Mouse (Mus musculus) liver, adult (tissue): ENCODE results near the gene Tns1.

Source experiments
- GATA4 ChIP-seq: IDR thresholded peaks from 2 replicates; pipeline ENCODE4 v1.6.1; 2014; ENCODE audit warnings: mild to moderate bottlenecking, low read length; ENCODE audit not compliant: insufficient replicate concordance

Tns1 gene

GRCm38 (mm10) chr1:74060046-74060445, 64.2 kb downstream of the Tns1 start:
- TF ChIP-seq GATA4, result no peak

GRCm38 (mm10) chr1:74059552-74059951, 64.7 kb downstream of the Tns1 start:
- no peak for TF ChIP-seq GATA4

DNA sequence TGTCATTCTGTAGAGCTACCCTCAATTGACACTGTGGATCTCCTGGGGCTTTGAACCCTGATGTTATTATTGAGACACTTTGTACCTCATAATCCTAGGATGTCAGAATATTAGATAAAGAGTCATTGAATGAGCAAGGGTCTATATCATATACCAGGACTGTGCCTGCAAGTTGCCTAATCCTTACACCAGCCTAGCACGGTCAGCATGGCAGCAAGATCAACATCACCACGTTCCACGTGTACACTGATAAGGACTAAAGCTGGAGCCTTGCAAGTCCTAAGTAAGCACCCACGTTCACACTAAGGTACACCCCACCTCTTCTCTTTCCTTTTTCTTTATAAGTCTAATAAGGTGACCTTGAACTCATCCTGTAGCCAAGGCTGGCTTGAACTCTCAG, 65.5 kb downstream of the Tns1 start:
- TF ChIP-seq GATA4, result peak; percentile 28; the same call in 1 of the 2 replicates

DNA sequence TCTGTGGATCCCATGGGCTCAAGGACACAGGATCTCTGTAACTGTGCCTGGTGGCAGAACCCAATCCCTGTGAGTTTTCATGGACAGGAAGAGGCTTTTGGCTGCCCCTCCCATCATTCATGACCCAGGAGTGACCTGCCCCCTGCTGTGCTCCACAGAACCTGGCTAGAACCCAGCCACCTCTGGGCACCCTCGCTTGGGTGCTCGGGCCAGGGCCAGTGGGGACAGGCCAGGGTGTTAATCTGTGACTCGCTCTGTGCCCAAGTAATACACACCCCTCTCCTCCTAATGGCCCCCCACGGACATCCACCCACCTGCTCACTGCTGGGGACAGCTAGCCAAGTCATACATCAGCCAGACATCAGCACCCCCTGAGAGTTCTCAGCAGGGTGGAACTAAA, 65.9 kb downstream of the Tns1 start:
- no peak for TF ChIP-seq GATA4

GRCm38 (mm10) chr1:74057501-74057900, 66.7 kb downstream of the Tns1 start:
- TF ChIP-seq GATA4, result no peak

DNA sequence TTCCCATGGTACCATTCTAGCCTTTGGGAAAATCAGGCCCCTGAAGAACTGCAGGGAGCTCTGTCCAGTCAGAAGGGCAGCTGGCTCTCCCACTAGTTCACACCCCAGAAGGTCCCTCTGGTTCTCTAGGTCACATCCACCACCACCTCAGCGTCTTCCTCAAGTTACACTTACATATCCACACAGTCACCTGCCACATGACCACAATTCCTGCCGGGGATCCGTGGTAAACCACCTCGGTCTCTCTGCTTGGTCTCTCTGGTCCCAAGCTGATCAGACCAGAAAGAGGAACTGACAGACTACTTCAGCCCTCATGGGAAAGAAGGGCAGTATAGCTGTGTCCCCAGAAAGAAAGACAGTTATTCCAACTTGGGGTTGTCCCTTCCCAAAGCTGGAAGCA, 68.7 kb downstream of the Tns1 start:
- no peak for TF ChIP-seq GATA4

DNA sequence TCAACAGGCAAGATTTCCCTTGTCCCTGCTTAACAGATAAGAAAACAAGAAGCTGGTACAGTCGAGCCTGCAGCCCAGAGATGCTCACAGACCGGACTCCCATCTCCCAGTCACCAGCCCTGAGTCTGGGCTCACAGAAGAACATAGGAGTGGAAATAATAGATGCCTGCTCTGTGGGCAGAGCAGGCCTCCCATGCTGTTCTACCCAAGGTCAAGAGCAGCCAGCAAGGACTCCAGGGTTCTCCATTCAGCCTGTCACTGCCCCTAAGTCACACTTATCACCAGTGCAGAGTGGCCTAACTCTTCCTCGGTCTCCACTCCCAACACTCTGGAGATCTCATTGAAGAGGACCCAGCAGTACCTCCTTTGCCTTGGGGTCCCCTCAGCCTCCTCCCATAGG, 69.8 kb downstream of the Tns1 start:
- TF ChIP-seq GATA4, result no peak

DNA sequence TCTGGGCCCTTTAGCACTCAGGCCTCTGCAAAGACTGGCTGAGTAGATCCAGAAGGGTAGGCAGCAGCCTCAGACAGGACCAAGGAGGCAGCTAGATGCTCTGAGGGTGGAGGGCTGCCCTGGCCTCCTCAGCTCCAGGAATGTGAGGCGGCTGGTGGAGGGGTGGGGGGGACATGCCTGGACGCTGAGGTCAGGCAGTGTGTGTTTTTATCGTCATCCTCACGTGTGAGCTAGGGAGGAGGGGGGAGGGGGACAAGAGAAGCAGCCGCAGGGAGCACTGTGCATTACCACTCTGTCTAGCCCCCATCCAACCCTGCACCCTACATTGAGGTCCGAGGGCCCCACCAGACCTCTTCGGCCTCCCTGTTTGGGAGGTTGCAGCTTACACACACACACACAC, 70.2 kb downstream of the Tns1 start:
- no peak for TF ChIP-seq GATA4

GRCm38 (mm10) chr1:74053068-74053467, 71.2 kb downstream of the Tns1 start:
- TF ChIP-seq GATA4, result no peak

DNA sequence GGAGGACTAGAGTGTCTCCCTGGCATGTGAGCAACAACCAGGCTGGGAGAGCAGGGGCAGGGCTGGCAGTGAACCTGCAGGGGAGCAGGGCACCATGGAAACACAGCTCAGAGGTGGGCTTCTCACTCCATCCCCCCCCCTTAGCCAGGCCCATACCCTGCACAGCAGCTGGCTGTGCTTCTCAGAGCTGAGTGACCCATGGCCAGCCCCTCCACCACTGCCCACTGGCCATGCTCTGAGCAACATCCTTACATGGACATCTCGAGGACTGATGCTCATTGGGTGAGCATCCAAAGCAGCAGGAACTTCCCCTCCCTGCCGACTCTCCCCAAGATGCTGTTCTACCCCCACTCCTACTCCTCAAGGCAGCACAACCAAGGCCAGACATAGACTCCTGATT, 72.9 kb downstream of the Tns1 start:
- no peak for TF ChIP-seq GATA4

DNA sequence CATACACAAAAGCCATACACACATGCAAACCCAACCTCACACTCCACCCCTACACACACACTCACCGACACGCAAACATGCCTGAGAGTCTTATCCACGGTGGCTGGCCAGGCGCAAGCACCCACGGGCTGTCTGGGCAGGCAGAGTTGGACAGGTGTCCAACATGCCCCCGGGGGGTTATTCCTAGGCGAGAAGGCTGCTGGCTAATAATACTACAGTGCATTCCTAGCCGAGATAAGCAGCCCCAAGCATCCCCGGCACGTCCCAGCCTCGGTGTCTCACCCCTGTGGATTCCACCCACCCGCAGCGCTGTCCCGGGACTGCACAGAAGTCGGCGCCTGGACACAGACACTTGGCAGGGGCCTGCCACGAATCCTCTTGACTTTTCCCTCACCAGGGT, 74.8 kb downstream of the Tns1 start:
- no peak for TF ChIP-seq GATA4

DNA sequence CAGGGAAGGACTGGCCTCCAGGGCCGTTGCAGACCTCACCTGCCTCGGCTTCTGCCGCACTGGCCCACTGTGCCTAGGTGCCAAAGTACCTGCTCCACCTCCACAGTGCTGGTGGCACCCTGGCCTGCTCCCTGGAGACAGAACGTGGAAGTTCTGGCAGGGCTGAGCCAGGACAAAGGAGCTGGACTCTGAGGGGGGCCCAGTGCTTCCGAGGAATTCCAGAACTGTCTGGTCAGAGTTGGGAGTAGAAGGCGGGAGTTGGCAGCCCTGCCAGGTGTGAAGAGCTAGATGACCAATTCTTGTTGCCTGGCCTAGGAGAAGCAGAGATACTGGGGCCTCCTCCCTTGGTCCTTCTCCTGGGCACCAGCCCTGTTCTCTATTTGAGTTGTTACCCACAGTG, 76.5 kb downstream of the Tns1 start:
- no peak for TF ChIP-seq GATA4

GRCm38 (mm10) chr1:74047311-74047710, 76.9 kb downstream of the Tns1 start:
- no peak for TF ChIP-seq GATA4

GRCm38 (mm10) chr1:74045034-74045433, 79.2 kb downstream of the Tns1 start:
- TF ChIP-seq GATA4, result no peak

GRCm38 (mm10) chr1:74044421-74044820, 79.8 kb downstream of the Tns1 start:
- TF ChIP-seq GATA4, result no peak; the same call in 1 of the 2 replicates

GRCm38 (mm10) chr1:74043584-74044105, 80.6 kb downstream of the Tns1 start:
- TF ChIP-seq GATA4, result peak; percentile 86

DNA sequence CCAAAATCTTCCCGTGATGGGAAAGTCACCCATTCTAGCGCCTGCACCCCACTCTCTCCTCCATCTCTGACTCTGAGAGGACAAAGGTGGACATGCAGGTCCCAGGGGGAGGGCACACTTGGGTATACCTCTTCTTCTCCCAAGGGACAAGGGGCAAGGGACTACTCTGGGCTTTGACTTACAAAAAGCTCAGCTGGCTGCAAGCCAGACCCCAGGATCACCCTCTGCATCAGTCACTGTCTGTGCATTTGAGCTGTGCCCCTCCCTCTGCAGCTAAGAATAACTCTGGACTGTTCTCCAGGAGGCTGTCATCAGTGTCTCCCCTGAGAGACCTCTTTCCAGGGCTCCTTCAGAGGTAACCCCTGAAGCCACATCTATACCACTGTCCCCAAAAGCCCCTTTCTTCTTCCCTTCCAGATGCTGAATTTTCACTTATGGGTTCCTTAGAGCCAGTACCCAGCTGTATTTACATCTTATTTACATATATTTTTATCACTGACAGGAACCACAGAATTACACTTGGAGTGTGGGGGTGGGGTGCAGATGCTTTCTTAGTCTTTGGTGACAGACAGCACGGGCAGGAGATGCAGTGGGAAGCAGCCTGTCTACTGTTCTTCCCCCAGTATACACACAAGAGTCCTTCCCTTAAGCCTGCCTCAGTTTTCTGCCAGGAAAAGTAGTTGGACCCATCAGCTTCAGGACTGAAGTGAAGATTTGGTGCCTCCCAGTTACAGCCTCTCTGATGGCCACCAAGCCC, 81.4 kb downstream of the Tns1 start:
- no peak for TF ChIP-seq GATA4
